29 mouse cellular contexts compared by ENCODE assay signal in genomic region chr8:106975764-106976163, GRCm38 (mm10).
"Had no signal": no experiment of that assay in that cellular context is flagged by ENCODE, and none has a peak within 500 bp of the region (broad histone marks: within the 10 kb centered on the region; RNA-seq: fewer than 3 reads in every experiment).

No protein-coding gene starts in this region.

- H3K27me3 ChIP-seq: heart, embryonic 12.5 days; heart, embryonic 13.5 days; heart, embryonic 15.5 days; hindbrain, embryonic 12.5 days; hindbrain, embryonic 15.5 days; intestine, embryonic 15.5 days; kidney, embryonic 15.5 days had no signal

- ATAC-seq: hindbrain, embryonic 16.5 days; hindbrain, postnatal 0 days; inflammation-experienced regulatory T-cells, adult 6 months; intestine, embryonic 15.5 days; intestine, postnatal 0 days had no signal

- H3K9ac ChIP-seq: heart, embryonic 12.5 days; heart, embryonic 13.5 days; heart, embryonic 15.5 days; hindbrain, embryonic 12.5 days; hindbrain, embryonic 13.5 days; hindbrain, embryonic 14.5 days; hindbrain, embryonic 15.5 days; intestine, embryonic 15.5 days; kidney, embryonic 15.5 days had no signal

- DNase-seq: heart, postnatal 14 days; heart, postnatal 36 days; heart, postnatal 4 days; kidney, adult 11 months; kidney, adult 18-20 months; kidney, postnatal 10 days; kidney, postnatal 14 days; kidney, postnatal 25 days; kidney, postnatal 4 days; layer of hippocampus, adult 9-11 months; layer of hippocampus, postnatal 36 days had no signal

- H3K4me2 ChIP-seq: heart, embryonic 11.5 days; heart, embryonic 12.5 days; heart, embryonic 13.5 days; heart, embryonic 15.5 days; hindbrain, embryonic 12.5 days; hindbrain, embryonic 13.5 days; hindbrain, embryonic 14.5 days; hindbrain, embryonic 15.5 days; intestine, embryonic 15.5 days; kidney, embryonic 15.5 days had no signal

- H3K4me1 ChIP-seq: intestine, embryonic 15.5 days; kidney, embryonic 15.5 days had no signal

- H3K27ac ChIP-seq: heart, embryonic 13.5 days; heart, embryonic 15.5 days; hindbrain, embryonic 10.5 days; hindbrain, embryonic 12.5 days; hindbrain, embryonic 13.5 days; hindbrain, embryonic 14.5 days; hindbrain, embryonic 15.5 days; hindbrain, postnatal 0 days; intestine, embryonic 15.5 days; kidney, embryonic 15.5 days; kidney, postnatal 0 days; layer of hippocampus, adult 2 months; left cerebral cortex, adult 2 months had no signal

- H3K36me3 ChIP-seq: heart, embryonic 12.5 days; heart, embryonic 13.5 days; heart, embryonic 15.5 days; hindbrain, embryonic 10.5 days; hindbrain, embryonic 12.5 days; hindbrain, embryonic 13.5 days; hindbrain, embryonic 15.5 days; intestine, embryonic 15.5 days; kidney, embryonic 15.5 days had no signal

- H3K9me3 ChIP-seq: heart, embryonic 12.5 days; heart, embryonic 13.5 days; heart, embryonic 15.5 days; hindbrain, embryonic 10.5 days; hindbrain, embryonic 12.5 days; hindbrain, embryonic 13.5 days; hindbrain, embryonic 15.5 days; intestine, embryonic 15.5 days; kidney, embryonic 15.5 days had no signal

- H3K4me3 ChIP-seq: heart, embryonic 12.5 days; heart, embryonic 13.5 days; heart, embryonic 15.5 days; hindbrain, embryonic 10.5 days; hindbrain, embryonic 12.5 days; hindbrain, embryonic 13.5 days; hindbrain, embryonic 15.5 days; intestine, embryonic 15.5 days; kidney, embryonic 15.5 days; layer of hippocampus, adult 2 months; left cerebral cortex, adult 2 months had no signal
